Comparison of ENCODE assay signal across 8 mouse cellular contexts in genomic region chr3:88620146-88620991, GRCm38 (mm10). TPM values are rescaled to one million over a fixed set of nuclear protein-coding genes. Genes with fewer than 3 reads are reported as not detected.
DNase-seq lines count a peak whose midpoint lies in the region; ATAC-seq and TF ChIP-seq lines count a peak whose summit lies in the region.

No protein-coding gene starts in this region.

- no peak for TF ChIP-seq CTCF in ES-Bruce4 (IDR thresholded peaks at IDR 0.05; ENCODE audit: low read depth, low read length)

- H3K4me3 ChIP-seq in heart, embryonic 11.5 days (ENCODE audit: low read depth, low read length) = peak overlapping the region; percentile 76
- peak overlapping the region; percentile 82 for H3K4me3 ChIP-seq in ES-Bruce4 (ENCODE audit: low read depth, low read length)
- peak overlapping the region; percentile 91 for H3K4me3 ChIP-seq in heart, embryonic 16.5 days (ENCODE audit: low read length)
- H3K4me3 ChIP-seq in midbrain, embryonic 10.5 days = peak overlapping the region; percentile 82

- no peak for DNase-seq in heart, adult 9 months (ENCODE audit: low spot score in 2 of 2)
- DNase-seq in midbrain, embryonic 10.5 days (ENCODE audit: low spot score) = no peak
- no peak for DNase-seq in gastrocnemius, postnatal 10 days
- DNase-seq in adrenal gland, postnatal 36 days = no peak
- no peak for DNase-seq in cerebellum, adult 11-12 months

- H3K27me3 ChIP-seq in heart, embryonic 11.5 days (ENCODE audit: control insufficient read depth, insufficient read depth, low read length) = no peaks in the 10 kb centered on the region
- no peaks in the 10 kb centered on the region for H3K27me3 ChIP-seq in ES-Bruce4 (ENCODE audit: control insufficient read depth, insufficient read depth, low read length, poor library complexity, severe bottlenecking)
- no peaks in the 10 kb centered on the region for H3K27me3 ChIP-seq in heart, embryonic 16.5 days (ENCODE audit: control insufficient read depth, insufficient read depth, low read length)
- H3K27me3 ChIP-seq in midbrain, embryonic 10.5 days (ENCODE audit: low read depth, poor library complexity, severe bottlenecking) = peaks cover 24% of the 10 kb centered on the region; the same call in 1 of the 2 replicates

- H3K9ac ChIP-seq in heart, embryonic 11.5 days (ENCODE audit: low read depth, low read length) = peak overlapping the region; percentile 98
- peak overlapping the region; percentile 85 for H3K9ac ChIP-seq in ES-Bruce4 (ENCODE audit: low read depth, poor library complexity, severe bottlenecking)
- peak overlapping the region; percentile 98 for H3K9ac ChIP-seq in heart, embryonic 16.5 days (ENCODE audit: low read length)

- WGBS in heart, embryonic 11.5 days (ENCODE audit: insufficient replicate concordance) = 13% methylated on average over 15 of the region's 15 CpGs
- WGBS in heart, embryonic 16.5 days = 14% methylated on average over 15 of the region's 15 CpGs
- WGBS in midbrain, embryonic 10.5 days = 12% methylated on average over 15 of the region's 15 CpGs

- 0 out of 2 replicates have a peak, but pooled peaks cover 2% of the 10 kb centered on the region for H3K36me3 ChIP-seq in heart, embryonic 11.5 days (ENCODE audit: control insufficient read depth, insufficient read depth, low read length)
- peaks cover 2% of the 10 kb centered on the region; the same call in 1 of the 2 replicates for H3K36me3 ChIP-seq in ES-Bruce4 (ENCODE audit: control insufficient read depth, insufficient read depth, low read length, poor library complexity, severe bottlenecking)
- no peaks in the 10 kb centered on the region for H3K36me3 ChIP-seq in heart, embryonic 16.5 days (ENCODE audit: control insufficient read depth, insufficient read depth)
- H3K36me3 ChIP-seq in midbrain, embryonic 10.5 days = peaks cover 12% of the 10 kb centered on the region

- peak overlapping the region; percentile 95 for H3K4me2 ChIP-seq in heart, embryonic 11.5 days
- peak overlapping the region; percentile 96 for H3K4me2 ChIP-seq in heart, embryonic 16.5 days (ENCODE audit: low read depth, low read length)

- TF ChIP-seq POLR2A in ES-Bruce4 (IDR thresholded peaks at IDR 0.05; ENCODE audit: insufficient read depth, low read length) = no peak

- H3K9me3 ChIP-seq in heart, embryonic 11.5 days (replicated peaks; ENCODE audit: control insufficient read depth, low read length) = no peaks in the 10 kb centered on the region
- peaks cover 6% of the 10 kb centered on the region for H3K9me3 ChIP-seq in ES-Bruce4 (replicated peaks; ENCODE audit: control insufficient read depth, insufficient read depth, low read length, poor library complexity, severe bottlenecking)
- no peaks in the 10 kb centered on the region for H3K9me3 ChIP-seq in heart, embryonic 16.5 days (replicated peaks; ENCODE audit: control insufficient read depth, low read length)
- no peaks in the 10 kb centered on the region for H3K9me3 ChIP-seq in midbrain, embryonic 10.5 days (replicated peaks)

- no peak for ATAC-seq in heart, embryonic 11.5 days (replicated peaks; ENCODE audit: insufficient number of reproducible peaks, low FRiP score, low TSS enrichment)
- no peak for ATAC-seq in heart, embryonic 16.5 days (replicated peaks; ENCODE audit: extremely low read depth, insufficient read depth, low FRiP score)

- H3K27ac ChIP-seq in heart, embryonic 11.5 days (ENCODE audit: low read depth, low read length) = peak overlapping the region; percentile 98
- H3K27ac ChIP-seq in ES-Bruce4 (ENCODE audit: insufficient read depth, low read length) = peak overlapping the region; percentile 51
- peak overlapping the region; percentile 98 for H3K27ac ChIP-seq in heart, embryonic 16.5 days (ENCODE audit: low read length)
- H3K27ac ChIP-seq in midbrain, embryonic 10.5 days (replicated peaks) = peak overlapping the region; percentile 98

- peaks cover 48% of the 10 kb centered on the region for H3K4me1 ChIP-seq in heart, embryonic 11.5 days (ENCODE audit: control insufficient read depth, insufficient read depth, low read length)
- peaks cover 7% of the 10 kb centered on the region for H3K4me1 ChIP-seq in ES-Bruce4 (ENCODE audit: control insufficient read depth, insufficient read depth, low read length)
- H3K4me1 ChIP-seq in heart, embryonic 16.5 days (ENCODE audit: control insufficient read depth, insufficient read depth, low read length) = peaks cover 56% of the 10 kb centered on the region
- H3K4me1 ChIP-seq in midbrain, embryonic 10.5 days = peaks cover 72% of the 10 kb centered on the region

- no peak for TF ChIP-seq EP300 in ES-Bruce4 (IDR thresholded peaks at IDR 0.05; ENCODE audit: insufficient read depth, low read depth, low read length)

RNA-seq across cellular contexts. Expression of gene Arhgef2, which starts 14.6 kb away (rescaled TPM):
- 91.4 and 102 TPM in 2 replicates for polyA plus RNA-seq in heart, embryonic 11.5 days (2014; fragmentation: Nextera tagmentation; extraction: Ambion mirVana)
- polyA plus RNA-seq in ES-Bruce4 (2011; ENCODE audit: insufficient read depth, insufficient read length, low read depth, missing spikeins) = 71.2 and 74.9 TPM in 2 replicates
- polyA plus RNA-seq in heart, embryonic 16.5 days (2015; fragmentation: Nextera tagmentation; extraction: Ambion mirVana) = 76.7 and 85.5 TPM in 2 replicates
- polyA plus RNA-seq in midbrain, embryonic 10.5 days (2016; fragmentation: Nextera tagmentation; extraction: Ambion mirVana) = 82.2 and 106 TPM in 2 replicates
- total RNA-seq in gastrocnemius, postnatal 10 days (2021) = 10 to 100 TPM; 58.2 to 97.6 TPM
- total RNA-seq in adrenal gland, postnatal 36 days (2021) = 10 to 100 TPM; 24.6 to 25.3 TPM

RNA-seq across cellular contexts. Expression of gene Rxfp4, which starts 32.6 kb away (rescaled TPM):
- polyA plus RNA-seq in heart, embryonic 11.5 days (2014; fragmentation: Nextera tagmentation; extraction: Ambion mirVana) = not detected in 2 replicates
- not detected in 2 replicates for polyA plus RNA-seq in ES-Bruce4 (2011; ENCODE audit: insufficient read depth, insufficient read length, low read depth, missing spikeins)
- not detected in 2 replicates for polyA plus RNA-seq in heart, embryonic 16.5 days (2015; fragmentation: Nextera tagmentation; extraction: Ambion mirVana)
- not detected in 2 replicates for polyA plus RNA-seq in midbrain, embryonic 10.5 days (2016; fragmentation: Nextera tagmentation; extraction: Ambion mirVana)
- not detected for total RNA-seq in gastrocnemius, postnatal 10 days (2021)
- not detected for total RNA-seq in adrenal gland, postnatal 36 days (2021)

RNA-seq across cellular contexts. Expression of gene Ssr2, which starts 44.7 kb away (rescaled TPM):
- 206 and 229 TPM in 2 replicates for polyA plus RNA-seq in heart, embryonic 11.5 days (2014; fragmentation: Nextera tagmentation; extraction: Ambion mirVana)
- polyA plus RNA-seq in ES-Bruce4 (2011; ENCODE audit: insufficient read depth, insufficient read length, low read depth, missing spikeins) = 348 and 382 TPM in 2 replicates
- 136 and 161 TPM in 2 replicates for polyA plus RNA-seq in heart, embryonic 16.5 days (2015; fragmentation: Nextera tagmentation; extraction: Ambion mirVana)
- 201 and 207 TPM in 2 replicates for polyA plus RNA-seq in midbrain, embryonic 10.5 days (2016; fragmentation: Nextera tagmentation; extraction: Ambion mirVana)
- 100 to 1,000 TPM; 108 to 125 TPM for total RNA-seq in gastrocnemius, postnatal 10 days (2021)
- total RNA-seq in adrenal gland, postnatal 36 days (2021) = 100 to 1,000 TPM; 207 to 252 TPM
